Mouse (Mus musculus) spleen, embryonic (tissue): ENCODE results near the gene Dclk3.

ENCODE experiments used
- CTCF ChIA-PET: fragments of 350-600 bp; sonication (Branson Sonifier 250); formaldehyde crosslinking; loops from one replicate; lab custom pipeline; 2022; lab: Charles Lee

The Dclk3 gene

DNA sequence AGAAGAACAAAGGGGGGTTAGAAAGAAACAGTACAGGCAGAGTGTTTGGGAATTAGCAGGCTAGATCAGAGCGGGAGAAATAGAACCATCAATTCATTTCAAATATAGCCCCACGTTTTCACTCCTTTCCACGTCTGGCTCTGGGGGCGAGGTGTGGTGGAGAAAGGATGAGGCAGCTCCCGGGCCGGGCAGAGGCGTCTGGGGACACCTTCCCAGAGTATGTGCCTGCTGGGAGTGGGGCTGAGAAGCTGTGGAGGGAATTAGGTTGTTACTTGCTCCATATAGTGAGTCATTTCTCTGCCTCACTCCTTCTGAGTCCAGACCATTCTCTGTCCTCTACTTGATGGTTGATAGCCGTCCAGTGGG is 938 bp downstream of the Dclk3 start:
- CTCF ChIA-PET = no interaction called here

DNA sequence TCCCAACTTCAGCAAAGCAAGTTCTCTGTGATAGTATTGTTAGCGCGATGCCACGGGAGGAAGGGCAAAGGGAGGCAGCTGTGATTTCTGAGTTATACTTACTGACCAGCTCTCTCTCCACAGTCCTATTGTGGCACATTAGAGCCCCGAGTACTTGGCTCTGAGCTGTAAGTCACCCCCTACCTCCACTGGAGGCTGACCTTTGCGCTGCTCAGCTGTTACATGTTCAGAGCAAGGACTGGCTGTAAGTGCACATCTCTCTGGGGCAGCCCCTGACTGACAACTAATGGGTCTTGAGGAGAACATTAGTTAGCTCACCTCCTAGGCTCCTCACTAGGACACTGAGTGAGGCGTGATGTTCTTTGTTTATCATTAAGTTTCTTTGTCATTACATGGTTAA is 1.6 kb downstream of the Dclk3 start:
- CTCF ChIA-PET = no interaction called here

DNA sequence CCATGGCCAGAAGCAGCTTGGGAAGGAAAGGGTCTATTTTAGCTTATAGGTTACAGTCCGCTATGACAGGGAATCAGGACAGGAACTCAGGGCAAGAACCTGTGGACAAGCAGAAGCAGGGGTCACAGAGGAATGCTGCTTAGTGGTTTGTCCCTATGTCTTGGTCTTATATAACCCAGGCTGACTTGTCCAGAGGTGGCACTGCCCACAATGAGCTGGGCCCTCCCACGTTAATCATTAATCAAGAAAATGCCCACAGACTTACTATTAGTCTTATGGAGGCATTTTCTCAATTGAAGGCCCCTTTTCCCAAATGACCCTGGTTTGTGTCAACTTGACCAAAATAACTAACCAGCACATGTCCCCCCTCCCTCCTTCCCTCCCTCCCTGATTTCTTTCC is 2.3 kb downstream of the Dclk3 start:
- CTCF ChIA-PET = no interaction called here

DNA sequence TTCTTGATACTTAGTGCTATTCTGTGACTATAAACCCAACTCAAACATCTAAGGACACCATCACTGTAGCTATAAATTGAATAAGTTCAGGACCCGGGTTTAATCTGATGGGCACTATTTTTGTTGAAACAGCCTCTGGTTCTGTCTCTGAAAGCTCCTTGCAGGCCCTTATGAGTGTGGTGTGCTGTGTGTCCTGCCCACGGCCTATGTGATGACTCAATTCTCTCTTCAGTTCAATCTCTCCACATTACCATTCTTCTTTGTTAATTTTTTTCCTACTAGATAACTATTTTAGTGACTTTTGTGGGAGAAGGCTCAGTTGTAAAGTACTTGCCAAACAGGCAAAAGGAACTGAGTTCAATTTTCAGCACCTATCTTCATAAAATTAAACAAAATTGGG is 7.3 kb downstream of the Dclk3 start:
- CTCF ChIA-PET = no interaction called here

DNA sequence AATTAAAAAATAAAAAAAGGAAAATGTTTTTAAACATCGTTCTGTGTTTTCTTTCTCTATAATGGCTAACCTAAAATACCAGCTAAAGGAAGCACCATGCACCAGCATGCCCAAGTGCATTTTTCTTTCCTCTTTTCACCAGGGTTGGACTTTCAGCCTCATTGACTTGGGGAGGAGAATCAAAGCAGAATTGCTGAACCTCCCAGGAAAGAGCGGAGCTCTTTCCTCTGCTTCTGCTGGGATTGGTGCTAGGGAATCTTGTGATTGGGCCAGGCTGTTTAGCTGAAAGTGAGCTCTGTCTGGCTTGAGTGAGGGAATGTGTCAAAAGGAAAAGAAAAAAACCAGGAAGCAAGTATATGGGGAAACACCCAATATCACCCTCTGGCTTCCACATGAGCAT is 10.1 kb downstream of the Dclk3 start:
- CTCF ChIA-PET = no interaction called here

DNA sequence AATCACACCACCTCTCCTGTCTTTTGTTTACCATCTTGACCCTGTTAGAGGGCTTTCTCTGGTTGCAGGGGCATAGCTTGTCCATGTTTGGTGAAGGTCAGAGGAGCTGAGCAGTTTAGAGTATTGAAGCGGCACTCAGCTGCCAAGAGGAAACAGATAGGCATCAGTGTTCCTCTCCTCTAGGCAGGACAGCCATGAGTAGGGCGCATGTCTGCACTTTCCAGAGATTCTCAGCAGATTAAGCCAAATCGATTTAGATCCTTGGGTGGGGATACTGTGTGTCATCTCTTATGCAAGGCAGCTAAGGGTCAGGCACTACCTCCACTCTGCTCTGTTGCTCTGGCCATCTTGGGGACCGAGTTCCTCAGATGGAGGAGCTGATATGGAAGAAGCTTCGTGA is 11.0 kb downstream of the Dclk3 start:
- CTCF ChIA-PET = no interaction called here

DNA sequence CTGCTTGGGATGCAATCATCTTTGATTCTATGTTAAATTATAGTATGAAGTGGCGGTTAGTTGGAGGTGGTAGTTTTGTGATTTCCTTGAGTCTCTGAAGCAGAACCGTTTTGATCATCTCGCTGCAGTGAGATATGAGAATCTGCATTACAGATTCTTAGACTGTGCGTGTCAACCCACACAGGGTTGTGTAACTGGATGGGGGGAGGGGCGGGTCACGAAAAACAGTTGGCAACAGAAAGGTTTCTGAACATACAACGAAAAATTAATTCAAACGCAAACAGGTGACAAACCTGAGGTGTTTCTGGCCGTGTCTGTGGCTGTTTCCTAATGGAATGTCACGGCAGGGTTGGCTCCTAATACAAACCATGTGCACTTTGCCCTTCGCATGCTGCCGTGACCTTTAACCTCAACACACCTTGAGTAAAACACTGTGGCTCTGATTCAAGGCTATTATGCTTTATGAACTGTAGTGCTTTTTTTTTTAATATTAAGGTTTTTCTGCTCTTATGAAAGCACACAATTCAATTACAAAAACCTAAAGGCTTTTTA is 12.0 kb downstream of the Dclk3 start:
- CTCF ChIA-PET = no interaction called here

DNA sequence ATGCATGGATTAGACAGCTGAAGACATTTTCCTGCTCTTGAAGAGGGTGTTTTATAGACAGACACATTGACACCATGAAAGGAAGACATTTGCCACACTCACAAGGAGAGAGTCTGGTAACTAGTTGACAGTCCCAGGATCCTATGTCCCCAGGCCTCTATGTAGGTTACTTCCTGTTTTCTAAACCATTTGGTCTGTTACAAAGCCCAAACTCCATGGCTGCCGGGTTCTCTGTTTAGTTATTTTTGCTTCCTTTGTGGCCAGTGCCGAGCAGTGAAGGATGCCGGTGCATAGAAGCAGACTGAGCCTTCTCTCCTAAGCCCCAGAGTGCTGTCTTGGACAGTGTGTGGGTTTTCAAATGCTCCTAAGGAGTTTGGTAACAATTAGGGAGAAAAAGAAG is 15.0 kb downstream of the Dclk3 start:
- CTCF ChIA-PET = no interaction called here

DNA sequence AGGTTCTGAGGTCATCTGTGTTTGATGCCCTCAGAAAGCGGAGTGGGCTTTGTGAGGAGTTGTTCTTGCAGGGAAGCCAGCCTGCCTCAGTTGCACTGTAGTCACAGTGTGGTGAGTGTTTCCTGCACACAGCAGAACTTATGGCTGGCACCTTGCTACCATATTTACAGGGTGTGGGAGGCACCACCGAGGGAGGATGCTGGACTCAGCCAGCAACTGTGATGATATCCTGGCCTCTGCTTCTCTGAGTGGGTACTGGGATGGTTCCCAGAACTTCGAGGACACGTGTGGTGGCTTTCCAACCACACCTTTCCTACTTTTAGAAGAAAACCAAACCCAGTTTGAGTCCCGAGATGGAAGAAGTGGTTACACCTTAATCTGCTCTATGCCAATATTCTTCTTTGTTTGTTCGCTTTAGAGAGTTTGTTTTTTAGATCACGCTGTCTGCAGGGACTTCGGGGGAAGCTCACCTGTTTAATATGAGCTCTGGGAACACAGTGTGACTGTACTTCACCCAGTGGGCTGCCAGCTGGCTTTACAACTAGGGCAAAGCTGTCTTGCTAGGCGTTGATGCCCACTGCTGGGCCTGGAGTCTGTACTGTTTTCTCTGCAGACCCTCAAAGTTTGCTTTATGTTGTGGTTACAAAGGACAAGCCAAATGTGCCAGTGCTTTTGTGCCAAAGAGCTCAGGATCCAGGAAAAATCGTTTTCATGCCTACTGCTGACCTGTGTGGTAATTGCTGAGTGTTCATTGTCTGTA is 18.5 kb downstream of the Dclk3 start:
- CTCF ChIA-PET = no interaction called here

DNA sequence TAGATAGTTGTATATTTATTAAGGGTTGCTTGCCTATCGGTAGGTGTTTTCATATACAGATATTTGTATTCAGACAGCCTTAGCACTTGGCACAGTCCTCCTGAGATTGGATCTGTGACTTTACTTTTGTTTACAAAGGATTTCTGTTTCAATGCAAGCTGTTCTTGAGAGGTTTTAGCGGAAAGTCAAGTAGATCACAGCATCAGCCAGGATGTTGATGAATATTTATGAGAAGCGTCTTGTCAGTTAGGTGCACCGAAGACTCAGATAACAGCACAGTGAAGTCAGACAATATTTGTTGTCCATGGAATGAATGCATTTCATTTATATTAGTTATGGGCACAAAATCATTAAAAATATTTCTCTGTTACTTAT is 19.0 kb downstream of the Dclk3 start:
- CTCF ChIA-PET = no interaction called here

DNA sequence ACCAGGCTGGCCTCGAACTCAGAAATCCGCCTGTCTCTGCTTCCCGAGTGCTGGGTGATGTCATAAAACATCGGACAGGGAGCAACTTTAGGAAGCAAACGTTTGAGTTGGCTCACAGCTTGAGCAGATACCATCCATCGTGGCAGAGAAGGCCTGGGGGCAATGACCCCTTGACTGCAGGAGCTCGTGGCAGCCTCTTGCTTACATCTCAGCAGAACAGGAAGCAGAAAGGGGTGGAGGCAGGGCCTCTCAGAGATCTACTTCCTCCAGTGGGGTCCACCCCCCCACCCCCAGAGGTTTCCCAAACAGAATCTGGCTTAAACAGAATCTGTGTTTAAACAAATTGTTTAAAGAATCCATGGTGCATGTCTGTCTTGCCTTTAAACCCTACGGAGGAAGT is 20.6 kb downstream of the Dclk3 start:
- CTCF ChIA-PET = no interaction called here

DNA sequence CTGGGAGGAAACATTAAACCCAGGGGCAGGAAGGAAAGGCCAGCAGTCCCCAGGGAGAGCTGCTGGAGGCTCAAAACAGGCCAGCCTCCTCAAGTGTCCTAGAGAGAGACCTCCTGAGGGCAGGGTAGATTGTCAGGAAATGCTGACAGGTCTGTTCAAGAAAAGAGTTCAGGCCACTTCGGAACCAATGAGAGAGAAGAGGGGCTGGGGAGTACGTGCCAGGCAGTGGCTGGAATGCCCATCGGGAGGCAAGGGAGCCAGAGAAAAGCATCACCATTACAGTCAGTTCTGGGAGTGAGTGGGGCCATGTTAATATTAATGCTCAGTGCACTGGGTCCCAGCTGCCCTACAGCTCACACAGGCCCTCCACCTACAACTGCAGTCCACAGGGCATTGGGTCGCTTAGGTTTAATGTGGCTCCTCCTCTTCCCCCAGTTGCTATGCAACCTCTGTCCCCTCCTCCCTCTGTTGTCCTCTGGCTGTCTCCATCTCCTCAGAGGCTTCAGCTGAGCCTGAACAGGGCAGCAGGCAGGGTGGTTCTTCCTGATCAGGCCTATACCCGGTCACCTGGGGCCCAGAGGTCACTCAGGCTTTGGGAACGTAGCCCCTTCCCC is 21.4 kb downstream of the Dclk3 start:
- CTCF ChIA-PET = no interaction called here

DNA sequence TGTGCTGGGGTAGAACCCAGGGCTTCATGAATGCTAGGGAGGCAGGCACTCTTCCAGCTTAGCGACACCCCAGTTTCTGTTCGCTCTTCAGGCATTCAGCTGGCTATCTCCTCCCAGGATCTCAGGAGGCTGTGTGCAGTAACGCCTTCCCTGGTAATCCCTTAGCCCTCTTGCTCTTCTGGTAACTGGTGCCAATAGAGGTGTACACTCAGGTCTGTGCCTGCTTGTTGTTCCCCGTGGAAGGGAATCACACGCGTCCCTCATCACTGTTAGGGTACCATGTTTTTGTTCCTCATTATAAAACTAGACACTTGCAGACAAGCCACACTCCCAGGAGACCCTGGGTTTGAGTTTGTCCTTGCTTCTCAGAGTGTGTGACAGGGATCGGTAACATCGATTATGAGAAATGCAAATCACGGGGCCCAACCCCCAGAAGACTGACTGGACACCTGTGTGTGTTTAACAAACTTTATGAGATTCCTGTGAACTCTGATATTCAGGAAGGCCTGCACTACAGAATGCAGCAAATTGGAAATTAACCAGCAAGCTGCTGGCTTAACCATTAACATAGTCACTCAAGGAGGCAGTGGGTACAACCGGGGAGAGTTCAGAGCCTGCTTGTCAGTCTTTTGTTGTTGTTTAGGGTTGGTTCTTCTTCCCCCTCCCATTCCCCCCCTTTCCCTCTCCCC is 22.7 kb downstream of the Dclk3 start:
- CTCF ChIA-PET = no interaction called here

DNA sequence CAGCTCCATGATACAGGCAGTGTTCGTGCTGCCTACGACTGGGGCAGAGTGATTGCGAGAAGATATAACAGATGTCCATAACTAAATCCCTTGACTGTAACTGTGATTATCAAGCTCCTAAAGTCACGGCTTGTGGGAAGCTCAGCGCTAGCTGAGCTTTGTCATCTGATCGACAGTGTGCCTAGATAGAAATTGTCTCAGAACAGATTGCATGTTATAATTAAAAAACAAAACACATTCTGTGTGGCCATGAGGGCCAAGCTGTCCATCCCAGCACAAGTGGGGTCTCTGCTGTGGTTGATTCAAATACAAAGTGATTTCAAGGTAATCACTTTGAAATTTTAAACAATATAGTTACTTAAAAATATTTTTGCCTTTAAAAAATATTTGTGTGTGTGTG is 26.8 kb downstream of the Dclk3 start:
- CTCF ChIA-PET = no interaction called here

DNA sequence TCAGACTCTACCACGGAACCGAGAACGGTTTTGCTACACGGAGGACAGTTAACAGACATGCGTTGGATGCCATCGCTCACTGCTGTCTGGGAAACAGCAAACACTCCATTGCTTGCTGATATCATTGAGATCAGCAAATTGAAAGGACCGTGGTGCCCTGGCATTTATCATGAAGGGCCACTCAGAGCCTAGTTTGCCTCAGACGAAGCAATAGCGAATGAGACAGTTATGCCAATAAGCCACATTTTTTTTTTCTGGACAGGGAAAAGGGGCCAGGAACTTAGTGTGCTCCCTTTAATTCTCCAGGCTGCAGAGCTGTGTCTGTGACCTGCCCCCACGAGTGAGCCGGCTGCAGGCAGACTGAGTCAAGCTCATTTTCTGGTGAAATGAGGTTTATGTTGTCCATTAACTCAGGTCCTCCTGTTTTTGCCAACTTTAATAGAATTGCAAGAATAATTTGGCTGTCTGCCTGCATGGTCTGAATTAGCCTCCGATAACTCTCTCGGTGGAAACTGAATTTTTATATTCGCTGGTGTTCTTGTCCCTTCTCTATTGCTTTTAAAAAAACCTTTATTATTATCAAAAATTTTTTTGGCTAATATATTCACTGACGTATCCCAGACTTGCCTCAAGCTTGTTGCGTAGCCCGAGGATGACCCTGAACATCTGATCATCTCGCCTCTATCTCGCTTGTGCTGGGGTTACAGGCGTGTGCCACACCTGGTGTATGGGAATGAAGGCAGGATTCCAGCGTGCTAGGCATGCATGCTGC is 35.0 kb downstream of the Dclk3 start:
- CTCF ChIA-PET = no interaction called here

DNA sequence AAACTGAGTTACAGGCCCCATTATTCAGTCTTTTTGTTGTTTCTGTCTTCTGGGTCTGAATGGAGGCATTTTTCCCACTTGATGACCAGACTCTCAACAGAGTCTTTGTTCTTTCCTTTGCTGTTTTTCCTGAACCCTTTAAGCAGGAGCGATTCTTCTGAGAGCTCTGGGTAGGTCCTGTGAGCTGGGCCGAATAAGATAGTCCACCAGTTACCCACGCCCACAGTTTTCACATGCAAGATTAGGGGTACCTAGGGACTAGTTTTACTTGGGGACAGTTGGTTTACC is 35.5 kb downstream of the Dclk3 start:
- CTCF ChIA-PET = no interaction called here

DNA sequence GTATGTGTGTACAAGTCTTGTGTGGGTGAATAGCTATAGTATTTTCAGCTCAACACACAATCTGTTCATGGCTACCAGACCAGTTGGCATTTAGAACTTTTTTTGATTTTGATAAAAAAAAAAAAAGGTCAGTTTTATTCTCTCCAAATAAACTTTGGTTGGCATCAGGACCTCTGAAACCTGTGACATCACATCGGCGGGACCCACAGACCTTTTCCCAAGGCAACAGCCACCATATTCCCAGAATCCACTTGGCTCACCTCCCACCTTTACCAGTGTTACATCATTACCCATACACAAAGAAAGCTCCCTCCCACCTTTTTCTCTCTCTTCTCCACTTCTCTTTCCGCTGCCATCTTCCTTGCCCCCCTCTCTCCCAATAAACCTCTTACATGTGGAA is 36.4 kb downstream of the Dclk3 start:
- CTCF ChIA-PET = no interaction called here

DNA sequence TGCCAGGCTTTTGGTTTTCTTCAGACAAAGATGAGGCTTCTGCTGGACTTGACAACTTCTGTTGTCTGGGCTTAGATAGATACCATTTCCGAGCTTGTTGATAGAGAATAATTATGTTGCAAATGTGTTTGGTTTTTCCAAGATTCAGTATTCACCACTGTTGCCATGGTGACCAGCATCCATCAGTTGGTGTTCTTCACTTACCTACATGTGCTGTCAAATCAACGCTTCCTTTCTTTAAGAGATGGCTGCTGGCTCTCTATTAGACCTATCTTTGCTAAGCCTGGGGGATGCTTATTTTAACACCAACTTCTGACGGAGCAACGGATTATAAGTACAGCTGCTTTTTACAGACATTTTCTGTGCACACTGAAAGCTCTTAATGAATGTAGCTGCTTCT is 37.1 kb downstream of the Dclk3 start:
- CTCF ChIA-PET = no interaction called here

DNA sequence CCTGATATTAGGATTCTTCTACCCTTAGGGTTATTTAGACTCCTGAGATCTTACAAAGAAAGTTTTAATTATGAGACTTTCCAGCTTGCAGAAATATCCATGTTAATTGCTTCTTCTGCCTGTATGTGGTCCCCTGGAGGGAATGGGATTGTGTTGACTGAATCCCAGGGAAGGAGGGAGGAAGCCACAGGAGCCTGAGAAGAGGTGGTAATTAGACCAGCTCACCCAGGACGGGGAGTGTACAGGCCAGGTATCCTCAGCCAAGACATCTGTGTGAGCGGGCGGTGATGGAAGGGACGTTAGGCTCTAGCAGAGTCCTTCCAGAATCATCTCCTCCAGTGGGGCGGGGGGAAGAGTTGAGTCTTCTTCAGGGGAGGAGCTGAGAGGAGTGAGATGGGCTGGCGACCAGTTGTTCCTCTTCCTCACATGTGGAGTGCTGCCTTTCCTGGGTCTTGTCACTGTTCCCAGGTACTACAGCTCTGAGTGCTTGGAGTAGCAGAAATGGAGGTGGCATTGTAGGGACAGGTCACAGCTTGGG is 37.7 kb downstream of the Dclk3 start:
- CTCF ChIA-PET = no interaction called here

DNA sequence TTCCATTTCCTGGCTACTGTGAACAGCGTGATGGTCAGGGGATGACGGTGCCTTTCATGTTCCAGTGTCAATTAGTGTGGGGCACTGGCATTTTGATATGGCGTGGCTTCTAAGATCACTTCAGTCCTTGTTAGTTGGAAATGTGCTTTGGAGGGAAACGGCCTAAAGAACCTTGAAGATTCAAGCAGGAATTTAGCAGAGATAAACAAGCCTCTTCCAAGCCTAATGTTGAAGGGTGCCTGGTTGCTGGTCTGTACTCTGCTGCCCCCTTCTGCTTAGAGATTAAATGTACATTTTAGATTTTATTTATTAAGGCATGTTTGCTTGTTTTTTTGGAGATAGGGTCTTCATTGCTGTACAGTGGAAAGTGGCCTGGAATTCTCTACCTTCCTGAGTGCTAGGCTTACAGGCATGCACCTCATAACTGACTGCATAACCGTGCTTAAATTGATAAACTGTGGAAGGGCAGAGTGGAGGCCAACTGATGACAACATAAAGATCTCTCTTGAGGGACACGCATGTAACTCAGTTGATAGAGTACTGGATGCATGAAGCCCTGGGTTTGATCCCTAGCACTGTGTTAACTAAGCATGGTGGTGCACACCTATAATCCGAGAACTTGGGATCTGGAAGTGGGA is 40.1 kb downstream of the Dclk3 start:
- CTCF ChIA-PET = no interaction called here

DNA sequence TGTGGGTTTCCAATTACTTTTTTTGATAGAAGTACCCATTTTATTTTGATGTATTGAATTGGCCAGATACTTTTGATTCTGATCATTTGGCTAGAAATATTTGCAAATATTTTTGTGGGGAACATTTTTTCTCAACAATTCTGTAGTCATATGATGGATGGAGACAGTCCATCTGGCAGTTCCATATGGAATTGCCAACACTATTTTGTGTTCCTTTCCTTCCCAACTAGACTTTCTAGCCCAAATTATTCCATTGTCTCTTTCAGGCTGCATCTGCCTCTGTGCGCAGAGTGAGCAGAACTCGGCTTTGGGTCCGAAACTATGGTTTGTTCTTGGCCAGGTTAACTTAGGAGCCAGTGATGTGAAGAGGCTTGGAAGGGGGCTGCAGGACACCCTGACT is 42.1 kb downstream of the Dclk3 start:
- CTCF ChIA-PET = no interaction called here
